Mouse (Mus musculus): Measurements from ENCODE around the gene Lag3. TPM values are rescaled to one million over a fixed set of nuclear protein-coding genes. Genes with fewer than 3 reads are reported as not detected.

Lag3 gene
- polyA plus RNA-seq, 1 experiment: 0.44 TPM

GRCm38 (mm10) chr6:124913214-124913613 lies 1.7 kb upstream of the Lag3 start:
- Histone ChIP-seq H3ac (ENCODE audit: control insufficient read depth, insufficient read length, low read depth) (no peak overlapping the region), H3K4me3 (ENCODE audit: insufficient read depth, poor library complexity, severe bottlenecking) (no peak overlapping the region), H3K36me3 (ENCODE audit: control insufficient read depth, insufficient read depth) (peaks cover 34% of the 10 kb centered on the region), H3K27me3 (ENCODE audit: control insufficient read depth, insufficient read depth, insufficient read length) (no peaks in the 10 kb centered on the region), H3K79me2 (ENCODE audit: control insufficient read depth, insufficient read depth) (peaks cover 22% of the 10 kb centered on the region), H3K79me3 (ENCODE audit: low read depth) (peaks cover 22% of the 10 kb centered on the region)
- no peak for TF ChIP-seq MYOG (IDR thresholded peaks at IDR 0.05; ENCODE audit: control insufficient read depth, extremely low read depth, insufficient read length)
- no peak for TF ChIP-seq CTCF (IDR thresholded peaks at IDR 0.05; ENCODE audit: control insufficient read depth, insufficient read depth, insufficient read length)
- TF ChIP-seq CEBPB (IDR thresholded peaks at IDR 0.05; ENCODE audit: low read depth): no peak
- TF ChIP-seq FOSL1 (IDR thresholded peaks at IDR 0.05; ENCODE audit: insufficient read depth, low read length, poor library complexity, severe bottlenecking): no peak
- TF ChIP-seq MAX (IDR thresholded peaks at IDR 0.05): no peak
- no peak for TF ChIP-seq MYOD1 (IDR thresholded peaks at IDR 0.05; ENCODE audit: control insufficient read depth, insufficient read length, low read depth)
- no peak for TF ChIP-seq USF1 (IDR thresholded peaks at IDR 0.05; ENCODE audit: low read depth)

GRCm38 (mm10) chr6:124910032-124910431 lies 1.5 kb downstream of the Lag3 start:
- H3K27me3 ChIP-seq (ENCODE audit: control insufficient read depth, insufficient read depth, insufficient read length): no peaks in the 10 kb centered on the region
- H3K79me3 ChIP-seq (ENCODE audit: low read depth): peaks cover 3% of the 10 kb centered on the region
- H3ac ChIP-seq (ENCODE audit: control insufficient read depth, insufficient read length, low read depth): no peak overlapping the region
- TF ChIP-seq MYOG (IDR thresholded peaks at IDR 0.05; ENCODE audit: control insufficient read depth, extremely low read depth, insufficient read length) (no peak), FOSL1 (IDR thresholded peaks at IDR 0.05; ENCODE audit: insufficient read depth, low read length, poor library complexity, severe bottlenecking) (no peak), CEBPB (IDR thresholded peaks at IDR 0.05; ENCODE audit: low read depth) (no peak), USF1 (IDR thresholded peaks at IDR 0.05; ENCODE audit: low read depth) (no peak), CTCF (IDR thresholded peaks at IDR 0.05; ENCODE audit: control insufficient read depth, insufficient read depth, insufficient read length) (no peak), MAX (IDR thresholded peaks at IDR 0.05) (no peak), MYOD1 (IDR thresholded peaks at IDR 0.05; ENCODE audit: control insufficient read depth, insufficient read length, low read depth) (no peak)
- peaks cover under 1% of the 10 kb centered on the region for H3K79me2 ChIP-seq (ENCODE audit: control insufficient read depth, insufficient read depth)
- peaks cover 23% of the 10 kb centered on the region for H3K36me3 ChIP-seq (ENCODE audit: control insufficient read depth, insufficient read depth)
- H3K4me3 ChIP-seq (ENCODE audit: insufficient read depth, poor library complexity, severe bottlenecking): no peak overlapping the region

- no peaks in the 10 kb centered on the region for H3K79me2 ChIP-seq (ENCODE audit: control insufficient read depth, insufficient read depth)
These were observed 3.7 kb downstream of the Lag3 start for GRCm38 (mm10) chr6:124907767-124908166.

GRCm38 (mm10) chr6:124904991-124905860 lies 6.3 kb downstream of the Lag3 start:
- Histone ChIP-seq H3K79me2 (ENCODE audit: control insufficient read depth, insufficient read depth) (no peaks in the 10 kb centered on the region), H3K79me3 (ENCODE audit: low read depth) (no peaks in the 10 kb centered on the region), H3K36me3 (ENCODE audit: control insufficient read depth, insufficient read depth) (no peaks in the 10 kb centered on the region), H3ac (ENCODE audit: control insufficient read depth, insufficient read length, low read depth) (no peak overlapping the region), H3K4me3 (ENCODE audit: insufficient read depth, poor library complexity, severe bottlenecking) (no peak overlapping the region), H3K27me3 (ENCODE audit: control insufficient read depth, insufficient read depth, insufficient read length) (no peaks in the 10 kb centered on the region)
- TF ChIP-seq MYOG (IDR thresholded peaks at IDR 0.05; ENCODE audit: control insufficient read depth, extremely low read depth, insufficient read length) (no peak), FOSL1 (IDR thresholded peaks at IDR 0.05; ENCODE audit: insufficient read depth, low read length, poor library complexity, severe bottlenecking) (no peak), CEBPB (IDR thresholded peaks at IDR 0.05; ENCODE audit: low read depth) (no peak), USF1 (IDR thresholded peaks at IDR 0.05; ENCODE audit: low read depth) (no peak), MAX (IDR thresholded peaks at IDR 0.05) (no peak), MYOD1 (IDR thresholded peaks at IDR 0.05; ENCODE audit: control insufficient read depth, insufficient read length, low read depth) (no peak), CTCF (IDR thresholded peaks at IDR 0.05; ENCODE audit: control insufficient read depth, insufficient read depth, insufficient read length) (no peak)

More at GRCm38 (mm10) chr6:124907767-124908166, 3.7 kb downstream of the Lag3 start:
- no peak overlapping the region for H3K4me3 ChIP-seq (ENCODE audit: insufficient read depth, poor library complexity, severe bottlenecking)
- no peaks in the 10 kb centered on the region for H3K79me3 ChIP-seq (ENCODE audit: low read depth)
- H3ac ChIP-seq (ENCODE audit: control insufficient read depth, insufficient read length, low read depth): no peak overlapping the region
- TF ChIP-seq CEBPB (IDR thresholded peaks at IDR 0.05; ENCODE audit: low read depth): no peak
- no peak for TF ChIP-seq CTCF (IDR thresholded peaks at IDR 0.05; ENCODE audit: control insufficient read depth, insufficient read depth, insufficient read length)
- TF ChIP-seq USF1 (IDR thresholded peaks at IDR 0.05; ENCODE audit: low read depth): no peak
- H3K36me3 ChIP-seq (ENCODE audit: control insufficient read depth, insufficient read depth): peaks cover under 1% of the 10 kb centered on the region
- H3K27me3 ChIP-seq (ENCODE audit: control insufficient read depth, insufficient read depth, insufficient read length): no peaks in the 10 kb centered on the region

GRCm38 (mm10) chr6:124904161-124904981 lies 7.1 kb downstream of the Lag3 start:
- TF ChIP-seq CEBPB (IDR thresholded peaks at IDR 0.05; ENCODE audit: low read depth) (no peak), CTCF (IDR thresholded peaks at IDR 0.05; ENCODE audit: control insufficient read depth, insufficient read depth, insufficient read length) (peak; percentile 54)
- H3K79me3 ChIP-seq (ENCODE audit: low read depth): no peaks in the 10 kb centered on the region

More at GRCm38 (mm10) chr6:124904161-124904981, 7.1 kb downstream of the Lag3 start:
- no peaks in the 10 kb centered on the region for H3K79me2 ChIP-seq (ENCODE audit: control insufficient read depth, insufficient read depth)
- H3K36me3 ChIP-seq (ENCODE audit: control insufficient read depth, insufficient read depth): no peaks in the 10 kb centered on the region
- H3K4me3 ChIP-seq (ENCODE audit: insufficient read depth, poor library complexity, severe bottlenecking): peak overlapping the region; percentile 30
- H3K27me3 ChIP-seq (ENCODE audit: control insufficient read depth, insufficient read depth, insufficient read length): no peaks in the 10 kb centered on the region
- peak overlapping the region; percentile 65 for H3ac ChIP-seq (ENCODE audit: control insufficient read depth, insufficient read length, low read depth)

All from C2C12 (cell line).